Mouse (Mus musculus) mouse trophoblast stem cell (cell line): ENCODE data around the gene Gm3383.
"Not testable (repeated sequence)": the region's sequence is repeated elsewhere in the genome, so short reads cannot be mapped to it uniquely, and the experiment has no call there.

ENCODE experiments used
- in situ Hi-C, 2 experiments: fragments of 300-500 bp; cut with MseI, MboI; formaldehyde crosslinking; loops; 2 replicates in 1 of 2; 3 replicates in 1 of 2; pipeline ENCODE4 v1.15.1; 2025

Gm3383 gene

DNA sequence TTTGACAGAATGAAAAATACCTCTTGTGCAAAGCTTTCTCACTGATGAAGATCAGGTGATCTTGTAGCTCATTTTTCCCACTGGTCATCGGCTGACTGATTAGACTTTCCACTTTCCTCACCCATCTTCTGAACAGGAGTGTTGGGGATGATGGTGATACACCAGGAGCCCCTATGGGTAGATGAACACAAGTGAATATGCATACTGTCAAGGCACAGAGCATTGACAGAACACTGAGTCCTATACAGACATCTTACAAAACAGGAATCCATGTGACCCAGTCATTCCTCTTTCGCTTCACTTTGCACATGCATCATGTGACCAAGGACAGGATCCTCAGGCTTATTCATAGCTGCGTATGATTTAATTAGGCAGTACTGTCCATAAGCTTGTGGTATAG lies at the start of gene Gm3383:
Gm3383 (minus strand) TSS at position 101 of the 400 bp plus-strand sequence.
- in situ Hi-C loops, result not testable (repeated sequence)

DNA sequence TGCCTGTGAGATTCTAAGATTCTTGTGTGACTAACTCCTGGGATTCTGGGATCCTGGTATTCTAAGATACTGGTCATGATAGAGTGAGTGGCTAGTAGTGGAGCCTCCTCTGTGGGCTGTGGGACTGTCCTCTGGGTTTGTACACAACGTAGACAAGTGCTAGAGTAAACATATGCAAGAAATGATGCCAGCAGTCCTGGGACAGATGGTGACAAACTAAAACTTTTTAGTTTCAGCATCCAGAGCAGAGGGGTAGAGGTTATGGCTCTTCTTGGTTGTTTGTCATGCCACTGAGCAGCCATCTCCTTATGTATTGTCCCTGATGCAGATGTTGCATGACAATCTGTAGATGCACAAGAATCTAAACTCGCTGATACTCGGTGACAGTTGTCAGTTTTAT lies 48.1 kb upstream of the Gm3383 start:
- in situ Hi-C loops, result not testable (repeated sequence)

DNA sequence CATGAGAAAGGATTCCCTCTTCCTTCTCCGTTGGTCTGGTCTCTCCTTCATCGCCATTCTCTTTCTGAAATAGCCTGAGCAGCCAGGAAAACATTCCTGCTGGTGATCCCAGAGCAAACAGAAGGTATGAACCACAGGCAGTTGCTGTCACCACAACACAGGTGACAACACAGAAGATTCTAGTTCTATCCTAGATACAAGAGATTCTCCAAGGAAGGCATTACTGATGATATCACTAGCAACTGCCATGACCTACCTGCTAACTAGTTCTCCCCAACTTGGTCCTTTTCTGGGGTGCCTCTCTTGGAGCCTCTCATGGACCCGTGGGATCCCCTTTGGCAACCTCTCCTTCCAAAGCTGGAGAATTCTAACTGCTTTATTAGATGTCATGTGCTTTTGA lies 22.4 kb upstream of the Gm3383 start, which contains the start of gene Gm3424:
Gm3424 (minus strand) TSS at position 101 of the 400 bp plus-strand sequence.
- in situ Hi-C loops, result not testable (repeated sequence)

DNA sequence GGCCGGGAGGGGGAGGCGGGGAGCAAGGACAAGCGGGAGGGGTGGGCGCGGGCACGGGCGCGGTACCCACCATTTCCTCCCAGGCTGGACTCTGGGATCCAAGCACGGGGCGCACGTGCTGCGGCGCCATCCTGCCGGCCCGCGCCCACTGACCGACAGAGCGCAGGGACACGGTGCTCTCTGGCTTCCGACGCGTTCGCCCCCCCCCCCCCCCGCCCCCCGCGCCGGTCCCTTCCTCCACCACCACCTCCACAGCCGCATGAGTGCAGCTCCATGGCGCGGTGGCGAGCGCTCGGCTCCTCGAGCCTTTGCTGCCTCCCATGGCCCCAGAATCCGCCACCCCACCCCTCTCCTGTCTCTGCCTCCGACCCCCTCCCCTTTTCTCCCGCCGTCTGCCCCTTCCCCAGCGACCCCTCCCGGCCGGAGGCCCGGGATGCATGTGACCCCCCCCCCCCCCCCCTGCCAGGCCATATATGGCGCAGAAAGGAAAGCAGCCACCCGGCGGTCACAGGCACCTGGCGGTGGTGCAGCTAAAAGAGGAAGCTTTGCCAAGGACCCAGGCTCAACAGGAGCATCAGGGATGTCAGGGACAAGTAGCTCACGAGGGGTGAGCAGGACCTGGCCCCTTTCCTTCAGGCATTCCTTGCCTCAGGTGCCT lies 5.0 kb upstream of the Gm3383 start:
- in situ Hi-C loops, result not testable (repeated sequence)

DNA sequence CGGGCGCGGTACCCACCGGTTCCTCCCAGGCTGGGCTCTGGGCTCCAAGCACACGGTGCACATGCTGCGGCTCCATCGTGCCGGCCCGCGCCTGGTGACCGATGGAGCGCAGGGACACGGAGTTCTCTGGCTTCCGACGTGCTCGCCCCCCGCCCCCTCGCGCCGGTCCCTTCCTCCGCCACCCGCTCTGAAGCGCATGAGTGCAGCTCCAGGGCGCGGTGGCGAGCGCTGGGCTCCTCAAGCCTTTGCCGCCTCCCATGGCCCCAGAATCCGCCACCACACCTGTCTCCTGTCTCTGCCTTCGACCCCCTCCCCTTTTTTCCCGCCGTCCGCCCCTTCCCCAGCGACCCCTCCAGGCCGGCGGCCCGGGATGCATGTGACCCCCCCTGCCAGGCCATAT lies 66.3 kb downstream of the Gm3383 start, which contains the start of gene Gm3373:
Gm3373 (minus strand) TSS at position 101 of the 400 bp plus-strand sequence.
- in situ Hi-C loops, result not testable (repeated sequence)

DNA sequence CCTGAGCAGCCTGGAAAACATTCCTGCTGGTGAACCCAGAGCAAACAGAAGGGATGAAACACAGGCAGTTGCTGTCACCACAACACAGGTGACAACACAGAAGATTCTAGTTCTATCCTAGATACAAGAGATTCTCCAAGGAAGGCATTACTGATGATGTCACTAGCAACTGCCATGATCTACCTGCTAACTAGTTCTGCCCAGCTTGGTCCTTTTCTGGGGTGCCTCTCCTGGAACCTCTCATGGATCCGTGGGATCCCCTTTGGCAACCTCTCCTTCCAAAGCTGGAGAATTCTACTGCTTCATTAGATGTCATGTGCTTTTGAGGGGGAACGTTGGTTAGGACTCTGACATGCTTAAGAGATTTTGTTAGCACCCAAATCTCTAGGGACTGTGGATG lies 120.4 kb downstream of the Gm3383 start, which contains the start of gene Gm9603:
Gm9603 (minus strand) TSS at position 101 of the 400 bp plus-strand sequence.
- in situ Hi-C loops, result not testable (repeated sequence)

DNA sequence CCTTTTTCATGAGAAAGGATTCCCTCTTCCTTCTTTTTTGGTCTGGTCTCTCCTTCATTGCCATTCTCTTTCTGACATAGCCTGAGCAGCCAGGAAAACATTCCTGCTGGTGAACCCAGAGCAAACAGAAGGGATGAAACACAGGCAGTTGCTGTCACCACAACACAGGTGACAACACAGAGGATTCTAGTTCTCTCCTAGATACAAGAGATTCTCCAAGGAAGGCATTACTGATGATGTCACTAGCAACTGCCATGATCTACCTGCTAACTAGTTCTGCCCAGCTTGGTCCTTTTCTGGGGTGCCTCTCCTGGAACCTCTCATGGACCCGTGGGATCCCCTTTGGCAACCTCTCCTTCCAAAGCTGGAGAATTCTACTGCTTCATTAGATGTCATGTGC lies 174.9 kb downstream of the Gm3383 start, which contains the start of gene Gm8265:
Gm8265 (minus strand) TSS at position 101 of the 400 bp plus-strand sequence.
- in situ Hi-C loops, result not testable (repeated sequence)
